Mouse (Mus musculus) intestine, embryonic 16.5 days (tissue): ENCODE data around the gene Crocc2. TPM values are rescaled to one million over a fixed set of nuclear protein-coding genes. Genes with fewer than 3 reads are reported as not detected.

Experiments
- ATAC-seq: fragments of 200-750 bp; cut with Nextera tagmentation; 2 replicates; pipeline ENCODE4 v1.8.0; 2017; ENCODE audit warnings: moderate TSS enrichment, moderate library complexity
- H3K27ac ChIP-seq: fragments of 300-500 bp; sonication (generic); 2 replicates; pipeline ENCODE4 v1.5.1; 2014; ENCODE audit warnings: mild to moderate bottlenecking, low read length
- H3K27me3 ChIP-seq: fragments of 300-500 bp; sonication (generic); replicated peaks from 2 replicates; pipeline ENCODE4 v1.6.1; 2014; ENCODE audit warnings: low read length, control low read depth, mixed read lengths; ENCODE audit not compliant: control insufficient read depth, insufficient read depth
- H3K36me3 ChIP-seq: fragments of 300-500 bp; sonication (generic); 2 replicates; pipeline ENCODE4 v1.6.1; 2014; ENCODE audit warnings: low read length, control low read depth; ENCODE audit not compliant: control insufficient read depth, insufficient read depth
- H3K4me1 ChIP-seq: fragments of 300-500 bp; sonication (generic); 2 replicates; pipeline ENCODE4 v1.6.1; 2014; ENCODE audit warnings: low read length, control low read depth, mixed read lengths; ENCODE audit not compliant: control insufficient read depth, insufficient read depth
- H3K4me2 ChIP-seq: fragments of 300-500 bp; sonication (generic); 2 replicates; pipeline ENCODE4 v1.6.1; 2014; ENCODE audit warnings: low read depth, low read length, control low read depth
- H3K4me3 ChIP-seq: fragments of 300-500 bp; sonication (generic); 2 replicates; pipeline ENCODE4 v1.5.1; 2014; ENCODE audit warnings: mild to moderate bottlenecking, low read length
- H3K9ac ChIP-seq: fragments of 300-500 bp; sonication (generic); 2 replicates; pipeline ENCODE4 v1.6.1; 2014; ENCODE audit warnings: low read depth, low read length
- H3K9me3 ChIP-seq: fragments of 300-500 bp; sonication (generic); 2 replicates; pipeline ENCODE4 v1.6.1; 2016; ENCODE audit warnings: low read length, control low read depth; ENCODE audit not compliant: control insufficient read depth
- whole genome bisulfite sequencing: fragments of 180-500 bp; shearing (Covaris S2); extraction: QIAGEN DNeasy Blood & Tissue Kit; methylation state at CpG from one replicate; pipeline ENCODE4 v1.1.7; 2014; 5-methylcytosine and 5-hydroxymethylcytosine counted together
- polyA plus RNA-seq: library from polyadenylated mRNA; unstranded; fragments of >200 nt; fragmentation: Nextera tagmentation; extraction: Ambion mirVana; gene quantifications from 2 replicates; pipeline ENCODE4 v1.2.1, GENCODE M21; 2015

Crocc2 gene
- polyA plus RNA-seq, 1 experiment from 2014 or later, result 0.07 TPM

GRCm38 (mm10) chr1:93223972-93224371 lies 55.4 kb downstream of the Crocc2 start:
- Histone ChIP-seq H3K4me1 (0 out of 2 replicates have a peak, but pooled peaks cover 10% of the 10 kb centered on the region), H3K9me3 (no peaks in the 10 kb centered on the region), H3K36me3 (no peaks in the 10 kb centered on the region), H3K27ac (no peak overlapping the region), H3K27me3 (no peaks in the 10 kb centered on the region), H3K4me3 (no peak overlapping the region), H3K9ac (no peak overlapping the region), H3K4me2 (no peak overlapping the region)
- ATAC-seq, result peak; percentile 60
- WGBS, result 11% methylated on average over 18 of the region's 18 CpGs

DNA sequence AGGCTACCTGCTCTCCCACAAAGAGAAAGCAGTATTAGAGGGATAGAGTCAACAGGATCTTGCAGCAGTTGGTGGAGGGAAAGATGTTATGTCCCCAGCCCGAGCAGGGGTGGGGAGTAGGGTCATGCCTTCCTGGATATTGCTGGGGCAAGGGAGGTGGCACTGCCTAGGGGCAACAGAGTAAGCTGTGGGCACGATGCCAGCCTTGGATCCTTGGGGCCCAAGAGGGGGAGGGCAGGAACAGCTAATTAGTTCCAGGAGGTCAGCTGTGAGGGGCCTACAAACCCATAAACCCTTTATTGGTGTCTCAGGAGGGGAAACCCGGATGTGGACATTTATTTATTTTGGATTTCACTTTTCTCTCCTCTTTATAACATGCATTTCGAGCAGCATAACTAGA lies 56.7 kb downstream of the Crocc2 start:
- no peak for ATAC-seq
- H3K27ac ChIP-seq, result no peak overlapping the region
- no peak overlapping the region for H3K9ac ChIP-seq
- 30% methylated on average over 4 of the region's 4 CpGs for WGBS
- 0 out of 2 replicates have a peak, but pooled peaks cover 10% of the 10 kb centered on the region for H3K4me1 ChIP-seq
- H3K4me2 ChIP-seq, result no peak overlapping the region
- no peaks in the 10 kb centered on the region for H3K36me3 ChIP-seq
- no peaks in the 10 kb centered on the region for H3K9me3 ChIP-seq
- no peak overlapping the region for H3K4me3 ChIP-seq
- no peaks in the 10 kb centered on the region for H3K27me3 ChIP-seq

GRCm38 (mm10) chr1:93225731-93226520 lies 57.4 kb downstream of the Crocc2 start:
- Histone ChIP-seq H3K27ac (no peak overlapping the region), H3K36me3 (no peaks in the 10 kb centered on the region), H3K27me3 (no peaks in the 10 kb centered on the region), H3K9ac (0 out of 2 replicates have a peak overlapping the region, but pooled peaks have one; percentile 2), H3K4me1 (0 out of 2 replicates have a peak, but pooled peaks cover 10% of the 10 kb centered on the region), H3K4me2 (no peak overlapping the region), H3K9me3 (no peaks in the 10 kb centered on the region), H3K4me3 (no peak overlapping the region)
- ATAC-seq, result peak; percentile 42; the same call in 1 of the 2 replicates
- WGBS, result 79% methylated on average over 5 of the region's 5 CpGs

GRCm38 (mm10) chr1:93227303-93227975 lies 58.9 kb downstream of the Crocc2 start:
- Histone ChIP-seq H3K9me3 (no peaks in the 10 kb centered on the region), H3K4me2 (no peak overlapping the region)
- WGBS, result 76% methylated on average over 7 of the region's 7 CpGs

GRCm38 (mm10) chr1:93227976-93228365 lies 59.4 kb downstream of the Crocc2 start:
- WGBS, result 95% methylated on average over 7 of the region's 7 CpGs
- H3K4me3 ChIP-seq, result no peak overlapping the region
- 0 out of 2 replicates have a peak, but pooled peaks cover 10% of the 10 kb centered on the region for H3K4me1 ChIP-seq
- H3K4me2 ChIP-seq, result no peak overlapping the region
- no peak for ATAC-seq
- no peaks in the 10 kb centered on the region for H3K9me3 ChIP-seq
- H3K36me3 ChIP-seq, result no peaks in the 10 kb centered on the region
- no peaks in the 10 kb centered on the region for H3K27me3 ChIP-seq
- H3K9ac ChIP-seq, result no peak overlapping the region; the same call in 1 of the 2 replicates
- no peak overlapping the region for H3K27ac ChIP-seq

More at GRCm38 (mm10) chr1:93227303-93227975, 58.9 kb downstream of the Crocc2 start:
- no peak overlapping the region for H3K4me3 ChIP-seq
- H3K9ac ChIP-seq, result no peak overlapping the region; the same call in 1 of the 2 replicates
- no peak overlapping the region for H3K27ac ChIP-seq
- no peaks in the 10 kb centered on the region for H3K36me3 ChIP-seq
- 0 out of 2 replicates have a peak, but pooled peaks cover 10% of the 10 kb centered on the region for H3K4me1 ChIP-seq
- ATAC-seq, result 0 out of 2 replicates have a peak, but pooled peaks have one; percentile 24
- H3K27me3 ChIP-seq, result no peaks in the 10 kb centered on the region

GRCm38 (mm10) chr1:93229221-93229620 lies 60.7 kb downstream of the Crocc2 start:
- H3K9me3 ChIP-seq, result no peaks in the 10 kb centered on the region
- H3K27me3 ChIP-seq, result no peaks in the 10 kb centered on the region
- ATAC-seq, result no peak
- H3K4me2 ChIP-seq, result no peak overlapping the region
- H3K4me3 ChIP-seq, result no peak overlapping the region
- WGBS, result 81% methylated on average over 6 of the region's 6 CpGs
- H3K9ac ChIP-seq, result no peak overlapping the region
- no peaks in the 10 kb centered on the region for H3K36me3 ChIP-seq
- 0 out of 2 replicates have a peak, but pooled peaks cover 10% of the 10 kb centered on the region for H3K4me1 ChIP-seq
- no peak overlapping the region for H3K27ac ChIP-seq

DNA sequence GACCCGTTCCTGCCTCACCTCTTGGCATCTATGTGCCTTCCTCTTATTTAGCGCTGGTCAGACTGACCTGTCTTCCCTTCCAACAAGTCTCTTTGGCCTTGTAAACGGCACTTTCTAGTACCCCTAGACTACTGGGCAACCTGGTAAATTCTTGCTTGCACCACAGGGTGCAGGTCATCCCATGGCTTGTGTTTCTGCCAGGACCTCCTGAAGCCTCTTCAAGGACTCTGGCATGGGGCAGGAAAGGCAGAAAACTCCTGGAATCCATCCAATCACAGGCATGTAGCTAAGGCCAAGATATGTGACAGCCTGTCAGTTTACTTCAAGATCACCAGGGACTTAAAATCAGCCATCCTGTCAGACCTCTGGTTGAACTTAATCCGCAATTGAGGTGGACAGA lies 61.1 kb downstream of the Crocc2 start:
- WGBS, result 75% methylated on average over 4 of the region's 4 CpGs
- H3K9ac ChIP-seq, result no peak overlapping the region

GRCm38 (mm10) chr1:93235576-93236544 lies 67.3 kb downstream of the Crocc2 start, which contains the start of gene Sned1:
Sned1 (plus strand) TSS chr1:93235841.
- Histone ChIP-seq H3K4me1 (peaks cover 12% of the 10 kb centered on the region), H3K4me3 (peak within 1 kb of the TSS; percentile 62), H3K36me3 (no peaks in the 10 kb centered on the region), H3K27ac (0 out of 2 replicates have a peak within 1 kb of the TSS, but pooled peaks have one; percentile 14), H3K4me2 (peak within 1 kb of the TSS; percentile 100), H3K9ac (peak within 1 kb of the TSS; percentile 65), H3K27me3 (peaks cover 13% of the 10 kb centered on the region; the same call in 1 of the 2 replicates), H3K9me3 (no peaks in the 10 kb centered on the region)
- WGBS, result under 1% methylated on average over 100 of the region's 100 CpGs
- peak; percentile 93 for ATAC-seq

More for the DNA sequence above, 61.1 kb downstream of the Crocc2 start:
- Histone ChIP-seq H3K9me3 (no peaks in the 10 kb centered on the region), H3K4me1 (0 out of 2 replicates have a peak, but pooled peaks cover 10% of the 10 kb centered on the region), H3K4me2 (no peak overlapping the region), H3K27ac (no peak overlapping the region), H3K27me3 (no peaks in the 10 kb centered on the region), H3K36me3 (no peaks in the 10 kb centered on the region), H3K4me3 (no peak overlapping the region)
- no peak for ATAC-seq
